Mouse (Mus musculus): ENCODE results near the gene Tmem56.

DNA sequence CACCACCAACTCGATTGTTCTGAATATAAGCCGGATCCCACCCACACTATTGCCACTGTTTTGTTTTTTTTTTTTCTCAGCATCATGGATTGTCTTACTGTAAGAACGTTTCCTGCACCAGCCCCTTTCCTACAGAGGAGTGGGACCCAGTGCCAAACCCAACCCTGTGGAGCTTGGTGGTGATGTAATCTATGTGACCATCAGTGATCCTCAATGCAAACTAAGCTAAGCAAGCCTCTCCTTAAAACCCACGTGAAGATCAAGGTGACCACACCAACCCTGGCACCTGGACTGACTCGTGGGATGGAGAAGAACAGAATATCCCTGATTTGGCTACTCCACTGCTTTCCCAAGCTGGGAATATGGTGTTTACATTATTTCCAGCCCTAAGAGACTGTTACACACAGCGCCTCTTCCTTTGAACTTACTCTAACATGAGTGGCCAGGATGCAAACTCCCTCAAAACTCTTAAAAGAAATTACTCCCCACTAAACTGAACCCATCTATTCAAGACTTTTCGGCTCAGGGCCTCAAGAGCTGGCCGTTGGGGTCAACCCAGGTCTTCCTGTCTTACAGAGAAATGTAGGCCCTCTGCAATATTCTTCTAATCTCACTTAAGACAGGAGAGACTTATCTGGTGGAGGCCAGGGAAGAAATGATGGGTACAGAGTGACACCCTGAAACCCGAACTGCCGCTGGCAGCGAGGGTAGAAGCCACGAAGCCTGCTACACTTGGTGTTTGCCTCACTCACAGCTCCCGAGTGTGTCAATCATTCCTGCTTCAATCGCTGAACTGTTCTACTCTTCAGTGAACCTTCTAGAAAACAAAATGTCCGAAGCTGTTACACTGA lies 113.6 kb downstream of the Tmem56 start:
- TF ChIP-seq CTCF (IDR thresholded peaks at IDR 0.05; ENCODE audit: control insufficient read depth, insufficient read depth, insufficient replicate concordance, low read depth, low read length) (no peak), POLR2A (IDR thresholded peaks at IDR 0.05; ENCODE audit: control insufficient read depth, low read depth, low read length) (no peak)

Measured in testis, adult 2 months (tissue).